Mouse (Mus musculus) spleen, adult 10 weeks (tissue): ENCODE results near the gene Hoxc13. TPM values are rescaled to one million over a fixed set of nuclear protein-coding genes. Genes with fewer than 3 reads are reported as not detected.

Experiments used
- polyA plus RNA-seq: library from polyadenylated mRNA; stranded (reverse); fragments of 350-450 nt; fragmentation: Illumina TruSeq; extraction: RNeasy Lipid Tissue Mini Kit (QIAGEN cat#74804); gene quantifications from one replicate; pipeline ENCODE4 v1.2.3, GENCODE M21; 2015; ENCODE audit warnings: low replicate concordance; ENCODE audit not compliant: insufficient read depth

The Hoxc13 gene
- not detected for polyA plus RNA-seq

GRCm38 (mm10) chr15:102921053-102922011, at the start of gene Hoxc13:
Hoxc13 (plus strand) TSS chr15:102921103.

GRCm38 (mm10) chr15:102936279-102936972, 15.5 kb downstream of the Hoxc13 start, which contains the start of gene Hoxc12:
Hoxc12 (plus strand) TSS chr15:102936757.

GRCm38 (mm10) chr15:102954192-102955006, 33.5 kb downstream of the Hoxc13 start, which contains the start of gene Hoxc11:
Hoxc11 (plus strand) TSS chr15:102954427.

DNA sequence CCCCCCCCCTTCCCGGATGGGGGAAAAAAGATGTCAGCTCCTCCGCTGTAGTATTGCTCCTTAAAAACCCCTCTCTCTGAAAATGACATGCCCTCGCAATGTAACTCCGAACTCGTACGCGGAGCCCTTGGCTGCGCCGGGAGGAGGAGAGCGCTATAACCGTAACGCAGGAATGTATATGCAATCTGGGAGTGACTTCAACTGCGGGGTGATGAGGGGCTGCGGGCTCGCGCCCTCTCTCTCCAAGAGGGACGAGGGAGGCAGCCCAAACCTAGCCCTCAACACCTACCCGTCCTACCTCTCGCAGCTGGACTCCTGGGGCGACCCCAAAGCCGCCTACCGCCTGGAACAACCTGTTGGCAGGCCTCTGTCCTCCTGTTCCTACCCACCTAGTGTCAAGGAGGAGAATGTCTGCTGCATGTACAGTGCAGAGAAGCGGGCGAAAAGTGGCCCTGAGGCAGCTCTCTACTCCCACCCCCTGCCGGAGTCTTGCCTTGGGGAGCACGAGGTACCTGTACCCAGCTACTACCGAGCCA, 45.9 kb downstream of the Hoxc13 start, which contains the start of gene Hoxc10:
Gene Hoxc10, plus strand, starts transcription at position 21 of the 536 bp plus-strand sequence.

DNA sequence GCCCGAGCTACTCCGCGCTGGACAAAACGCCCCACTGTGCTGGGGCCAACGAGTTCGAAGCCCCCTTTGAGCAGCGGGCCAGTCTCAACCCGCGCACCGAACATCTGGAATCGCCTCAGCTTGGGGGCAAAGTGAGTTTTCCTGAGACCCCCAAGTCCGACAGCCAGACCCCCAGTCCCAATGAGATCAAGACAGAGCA, 46.3 kb downstream of the Hoxc13 start, which contains the start of gene Hoxc5:
Gene Hoxc5, plus strand, starts transcription at position 132 of the 199 bp plus-strand sequence.

DNA sequence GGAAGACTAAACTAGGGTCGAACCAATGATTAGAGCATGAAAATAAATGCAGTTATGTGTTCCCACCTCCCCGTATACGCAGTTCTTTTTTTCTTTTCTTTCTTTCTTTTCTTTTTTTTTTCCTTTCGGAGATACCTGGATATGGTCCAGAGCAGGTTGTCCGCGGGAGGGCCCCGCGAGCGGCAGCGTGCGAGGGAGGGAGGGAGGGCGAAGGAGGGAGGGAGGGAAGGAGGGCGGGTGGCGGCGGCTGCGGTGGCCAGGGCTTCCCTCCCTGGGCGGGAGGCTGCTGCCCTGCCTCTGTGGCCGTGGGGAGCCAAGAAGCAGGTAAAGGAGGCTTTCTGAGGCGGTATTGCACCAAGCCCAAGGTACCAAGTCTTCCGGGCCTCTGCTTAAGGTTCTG, 55.3 kb downstream of the Hoxc13 start, which contains the start of gene Hoxc9:
Gene Hoxc9, plus strand, starts transcription at position 269 of the 400 bp plus-strand sequence.

Other genes with a start within 250 kb of the Hoxc13 start
- 65.2 TPM for gene Atp5g2, start 248.8 kb upstream of the Hoxc13 start, polyA plus RNA-seq
- gene Calcoco1, start 198.9 kb upstream of the Hoxc13 start, polyA plus RNA-seq: 32.9 TPM
- gene Hoxc12, start 15.7 kb downstream of the Hoxc13 start, polyA plus RNA-seq: not detected
- gene Hoxc11, start 33.3 kb downstream of the Hoxc13 start, polyA plus RNA-seq: not detected
- not detected for gene Hoxc10, start 45.7 kb downstream of the Hoxc13 start, polyA plus RNA-seq
- gene Hoxc5, start 46.3 kb downstream of the Hoxc13 start, polyA plus RNA-seq: not detected
- not detected for gene Hoxc9, start 55.3 kb downstream of the Hoxc13 start, polyA plus RNA-seq
- not detected for gene Hoxc8, start 69.5 kb downstream of the Hoxc13 start, polyA plus RNA-seq
- gene Hoxc6, start 77.2 kb downstream of the Hoxc13 start, polyA plus RNA-seq: not detected
- 0.50 TPM for gene Hoxc4, start 97.8 kb downstream of the Hoxc13 start, polyA plus RNA-seq
- gene Smug1, start 246.0 kb downstream of the Hoxc13 start, polyA plus RNA-seq: 16.0 TPM